Mouse (Mus musculus): ENCODE data around the gene Atat1.

DNA sequence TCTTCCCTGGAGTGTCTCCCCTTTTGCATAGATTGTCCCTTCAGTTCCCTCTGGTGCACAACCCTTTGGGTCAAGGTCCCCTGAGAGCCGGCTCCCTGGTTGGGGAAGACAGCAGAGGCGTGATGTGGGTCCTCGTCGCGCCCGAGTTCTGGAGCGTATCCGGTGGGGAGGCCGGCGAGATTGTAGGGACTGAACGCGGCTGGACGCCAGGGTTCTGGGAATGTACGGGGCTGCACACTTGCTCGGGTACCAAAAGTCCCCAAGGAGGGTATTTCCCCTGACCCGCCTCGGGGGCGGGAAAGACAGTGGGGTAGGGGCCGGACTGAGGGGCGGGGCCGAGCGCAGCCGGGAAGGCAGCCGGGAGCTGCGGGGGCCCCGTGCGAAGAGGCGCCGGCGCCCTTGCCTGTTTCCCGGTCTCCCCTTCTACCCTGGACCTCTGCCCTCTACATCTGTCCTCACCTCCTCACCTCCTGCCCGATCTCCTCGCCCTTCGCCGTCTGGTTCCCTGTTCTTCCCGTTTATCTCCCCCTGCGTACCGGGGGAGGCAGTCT lies 43.5 kb downstream of the Atat1 start:
- TF ChIP-seq CTCF (IDR thresholded peaks at IDR 0.05; ENCODE audit: low read depth, low read length) (no peak), POLR2A (IDR thresholded peaks at IDR 0.05; ENCODE audit: insufficient read depth, low read length) (no peak)

Data from ES-Bruce4 (cell line).